Mouse (Mus musculus): ENCODE measurements around the gene Gm21454. TPM values are rescaled to one million over a fixed set of nuclear protein-coding genes. Genes with fewer than 3 reads are reported as not detected.
"Not testable (repeated sequence)": the region's sequence is repeated elsewhere in the genome, so short reads cannot be mapped to it uniquely, and the experiment has no call there.

Gm21454 gene
- 2.5 and 3.1 TPM in 2 replicates for polyA plus RNA-seq (2012; rRNA removed)

- not testable (repeated sequence) for H3K36me3 ChIP-seq (ENCODE audit: control insufficient read depth, insufficient read depth, low read length)
Observed at GRCm38 (mm10) chrY:13252091-13252490, at the start of gene Gm21454, which contains the start of gene Gm21440. Gm21454 (plus strand) TSS chrY:13252442. Gm21440 (plus strand) TSS chrY:13252391.

DNA sequence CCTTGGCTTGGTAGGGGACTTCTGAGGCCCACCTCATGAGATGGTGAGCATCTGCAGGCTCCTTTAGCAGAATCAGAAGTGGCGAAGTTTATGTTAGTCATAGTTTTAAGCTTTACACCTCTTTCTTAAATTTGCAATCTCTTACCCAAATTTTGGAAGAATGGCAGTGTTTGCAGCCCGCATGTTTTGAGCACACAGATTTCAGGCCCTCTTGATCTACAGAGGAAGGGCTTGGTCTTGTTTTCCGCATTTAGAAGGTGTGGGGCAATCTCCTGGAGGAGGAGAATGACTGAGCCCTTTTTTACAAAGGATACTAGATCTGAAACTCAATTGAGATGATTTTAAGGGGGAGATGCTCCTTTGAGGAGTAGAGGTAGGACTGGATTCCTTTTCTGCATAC lies 28.4 kb upstream of the Gm21454 start, which contains the start of gene Gm21828:
TSS of gene Gm21828 (minus strand) at position 101 of the 400 bp plus-strand sequence.
- not testable (repeated sequence) for H3K4me1 ChIP-seq (ENCODE audit: control insufficient read depth, insufficient read depth, low read length)

More at GRCm38 (mm10) chrY:13252091-13252490, at the start of gene Gm21454, which contains the start of gene Gm21440:
- H3K4me3 ChIP-seq (ENCODE audit: control insufficient read depth, low read depth, low read length); H3K27me3 ChIP-seq (ENCODE audit: control insufficient read depth, insufficient read depth, low read length); H3K27ac ChIP-seq (ENCODE audit: control insufficient read depth, insufficient read depth, low read depth, low read length); H3K4me1 ChIP-seq (ENCODE audit: control insufficient read depth, insufficient read depth, low read length): not testable (repeated sequence)

DNA sequence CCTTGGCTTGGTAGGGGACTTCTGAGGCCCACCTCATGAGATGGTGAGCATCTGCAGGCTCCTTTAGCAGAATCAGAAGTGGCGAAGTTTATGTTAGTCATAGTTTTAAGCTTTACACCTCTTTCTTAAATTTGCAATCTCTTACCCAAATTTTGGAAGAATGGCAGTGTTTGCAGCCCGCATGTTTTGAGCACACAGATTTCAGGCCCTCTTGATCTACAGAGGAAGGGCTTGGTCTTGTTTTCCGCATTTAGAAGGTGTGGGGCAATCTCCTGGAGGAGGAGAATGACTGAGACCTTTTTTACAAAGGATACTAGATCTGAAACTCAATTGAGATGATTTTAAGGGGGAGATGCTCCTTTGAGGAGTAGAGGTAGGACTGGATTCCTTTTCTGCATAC lies 96.7 kb downstream of the Gm21454 start, which contains the start of gene Gm21725:
TSS of gene Gm21725 (minus strand) at position 101 of the 400 bp plus-strand sequence.
- not testable (repeated sequence) for H3K27ac ChIP-seq (ENCODE audit: control insufficient read depth, insufficient read depth, low read depth, low read length); H3K4me3 ChIP-seq (ENCODE audit: control insufficient read depth, low read depth, low read length); H3K36me3 ChIP-seq (ENCODE audit: control insufficient read depth, insufficient read depth, low read length); H3K27me3 ChIP-seq (ENCODE audit: control insufficient read depth, insufficient read depth, low read length); H3K4me1 ChIP-seq (ENCODE audit: control insufficient read depth, insufficient read depth, low read length)

More for the DNA sequence above, 28.4 kb upstream of the Gm21454 start, which contains the start of gene Gm21828:
- H3K27ac ChIP-seq (ENCODE audit: control insufficient read depth, insufficient read depth, low read depth, low read length); H3K4me3 ChIP-seq (ENCODE audit: control insufficient read depth, low read depth, low read length); H3K36me3 ChIP-seq (ENCODE audit: control insufficient read depth, insufficient read depth, low read length); H3K27me3 ChIP-seq (ENCODE audit: control insufficient read depth, insufficient read depth, low read length): not testable (repeated sequence)

Other genes with a start within 250 kb of the Gm21454 start
- gene Gm20807, start 209.6 kb upstream of the Gm21454 start, polyA plus RNA-seq (2012; rRNA removed), result 1.7 and 2.9 TPM in 2 replicates
- not detected in 2 replicates for gene Gm21891, start 119.0 kb upstream of the Gm21454 start, polyA plus RNA-seq (2012; rRNA removed)
- gene Gm21425, start 90.5 kb upstream of the Gm21454 start, polyA plus RNA-seq (2012; rRNA removed), result 2.2 and 2.8 TPM in 2 replicates
- not detected in 2 replicates for gene Gm21828, start 28.5 kb upstream of the Gm21454 start, polyA plus RNA-seq (2012; rRNA removed)
- 2.1 and 2.5 TPM in 2 replicates for gene Gm21440, start 51 bp upstream of the Gm21454 start, polyA plus RNA-seq (2012; rRNA removed)
- not detected in 2 replicates for gene Gm21725, start 96.6 kb downstream of the Gm21454 start, polyA plus RNA-seq (2012; rRNA removed)
- gene Gm21866, start 213.1 kb downstream of the Gm21454 start, polyA plus RNA-seq (2012; rRNA removed), result not detected in 2 replicates
- 5.5 TPM in 2 replicates for gene Gm20773, start 241.6 kb downstream of the Gm21454 start, polyA plus RNA-seq (2012; rRNA removed)